Mouse (Mus musculus) liver, postnatal 0 days (tissue): ENCODE measurements around the gene Izumo1.
A peak's percentile ranks its signal among the peaks of the same experiment; 100 is the strongest.

Experiments used
- CTCF ChIP-seq: sonication (generic); IDR thresholded peaks from 2 replicates; pipeline ENCODE4 v1.5.1; 2016; ENCODE audit warnings: antibody characterized with exemption, low read depth
- EP300 ChIP-seq: IDR thresholded peaks from 2 replicates; pipeline ENCODE4 v1.6.1; 2016; ENCODE audit warnings: antibody characterized with exemption, low read depth, mild to moderate bottlenecking

GRCm38 (mm10) chr7:45590874-45591273 is 30.7 kb upstream of the Izumo1 start:
- no peak for TF ChIP-seq EP300
- peak; percentile 49 for TF ChIP-seq CTCF
